Mouse (Mus musculus) left cerebral cortex, postnatal 36 days (tissue): ENCODE measurements around the gene Slc45a2. TPM values are rescaled to one million over a fixed set of nuclear protein-coding genes. Genes with fewer than 3 reads are reported as not detected.
A peak's percentile ranks its signal among the peaks of the same experiment; 100 is the strongest.

ENCODE experiments used
- DNase-seq, 2 experiments: peaks; one replicate each; pipeline ENCODE4 v3.0.0; 2021 to 2022; ENCODE audit warnings: low spot score in 2 of 2, mixed read lengths in 1 of 2
- intact Hi-C: fragments of 180-260 bp; cut with DNase I; formaldehyde crosslinking; loops from one replicate; pipeline ENCODE4 v1.15.1; 2025
- total RNA-seq, 2 experiments: library from RNA; stranded (reverse); gene quantifications; 2 replicates each; pipeline ENCODE4 v1.2.3; 2021

The Slc45a2 gene
- total RNA-seq, 2 experiments from 2014 or later = not detected

GRCm38 (mm10) chr15:10991566-10991965, 9.0 kb upstream of the Slc45a2 start:
- DNase-seq = no peak
- intact Hi-C loops = loop anchor here (2.0 kb wide), 1 partner anchor 71 kb away; no protein-coding TSS in a partner anchor

DNA sequence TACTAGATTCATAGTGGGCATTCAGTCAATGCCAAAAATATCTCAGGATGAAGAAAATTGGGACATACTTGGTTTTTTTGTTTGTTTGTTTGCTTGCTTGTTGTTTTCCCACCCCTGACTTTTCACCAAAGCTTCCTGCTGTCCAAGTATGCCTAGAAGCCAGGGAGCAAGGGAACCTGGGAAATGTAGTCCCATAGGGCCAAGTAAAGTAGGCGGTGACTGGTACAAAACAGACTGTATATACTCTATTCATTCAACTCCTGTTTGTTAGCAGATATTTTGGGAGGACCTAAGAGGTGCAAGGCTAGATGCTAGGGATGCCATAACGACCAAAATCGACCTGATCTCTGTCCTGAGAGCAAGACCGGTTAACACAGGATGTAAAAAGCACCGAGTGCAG, 689 bp upstream of the Slc45a2 start:
- no peak for DNase-seq
- intact Hi-C loops = no loop called here

DNA sequence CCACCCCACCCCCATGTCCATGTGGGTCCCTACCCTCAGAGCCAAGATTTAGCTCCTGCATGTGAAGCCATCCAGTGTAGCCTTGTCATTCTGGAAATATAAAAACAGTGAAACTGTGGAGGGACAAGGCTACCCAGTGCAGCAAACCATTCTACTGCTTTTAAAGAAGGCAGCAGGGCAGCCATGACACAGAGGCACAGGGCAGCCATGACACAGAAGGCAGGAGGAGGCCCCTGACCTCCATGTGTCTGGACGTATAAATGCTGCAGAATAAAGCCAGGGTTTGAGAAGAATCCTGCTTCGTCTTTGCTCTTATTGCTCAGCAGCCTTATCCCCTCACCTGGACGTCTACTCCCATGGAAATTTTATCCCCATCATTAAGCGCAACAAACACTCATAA, 3.3 kb downstream of the Slc45a2 start:
- no peak for DNase-seq
- intact Hi-C loops = no loop called here

- DNase-seq = no peak
Measured at GRCm38 (mm10) chr15:11004646-11005045, 4.1 kb downstream of the Slc45a2 start.

GRCm38 (mm10) chr15:11008756-11009155, 8.2 kb downstream of the Slc45a2 start:
- DNase-seq = no peak
- intact Hi-C loops = no loop called here

More at GRCm38 (mm10) chr15:11004646-11005045, 4.1 kb downstream of the Slc45a2 start:
- intact Hi-C loops = no loop called here

- intact Hi-C loops = no loop called here
- DNase-seq = no peak
Measured at GRCm38 (mm10) chr15:11010976-11011548, 10.5 kb downstream of the Slc45a2 start.

DNA sequence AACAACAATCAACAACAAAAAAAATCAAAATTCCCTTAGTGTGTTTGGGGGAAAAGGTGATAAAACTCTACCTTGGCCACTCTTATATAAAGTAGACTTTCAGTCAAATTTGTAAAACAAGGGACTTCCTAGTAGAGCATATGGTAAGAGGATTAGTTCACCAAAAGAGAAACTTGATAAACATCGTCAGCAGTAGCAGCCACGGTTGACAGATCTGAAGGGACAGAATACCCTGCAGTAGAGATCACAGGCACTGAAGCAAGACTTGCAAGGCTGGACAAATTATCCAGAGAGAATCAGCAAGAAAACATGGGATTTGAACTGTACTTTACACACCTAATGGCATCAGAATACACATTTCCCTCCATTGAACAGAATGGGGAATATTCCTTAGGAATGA, 14.4 kb downstream of the Slc45a2 start:
- intact Hi-C loops = no loop called here
- DNase-seq = no peak

- intact Hi-C loops = no loop called here
- DNase-seq = no peak
Measured at GRCm38 (mm10) chr15:11026801-11027561, 26.5 kb downstream of the Slc45a2 start.

- intact Hi-C loops = loop anchor here (10.0 kb wide), 1 partner anchor 935 kb away; no protein-coding TSS in a partner anchor
- no peak for DNase-seq
Measured at GRCm38 (mm10) chr15:11030188-11030587, 29.7 kb downstream of the Slc45a2 start.

- intact Hi-C loops = loop anchor here (10.0 kb wide), 1 partner anchor 929 kb away; no protein-coding TSS in a partner anchor
- DNase-seq = no peak
Measured at GRCm38 (mm10) chr15:11035947-11036474, 35.5 kb downstream of the Slc45a2 start.

GRCm38 (mm10) chr15:11036535-11037375, 36.2 kb downstream of the Slc45a2 start:
- peak; percentile 21 to 30 for DNase-seq
- intact Hi-C loops = loop anchor here (10.0 kb wide), 1 partner anchor 928 kb away; no protein-coding TSS in a partner anchor

GRCm38 (mm10) chr15:11037376-11037695, 36.8 kb downstream of the Slc45a2 start:
- DNase-seq = no peak
- intact Hi-C loops = loop anchor here (10.0 kb wide), 1 partner anchor 927 kb away; no protein-coding TSS in a partner anchor

DNA sequence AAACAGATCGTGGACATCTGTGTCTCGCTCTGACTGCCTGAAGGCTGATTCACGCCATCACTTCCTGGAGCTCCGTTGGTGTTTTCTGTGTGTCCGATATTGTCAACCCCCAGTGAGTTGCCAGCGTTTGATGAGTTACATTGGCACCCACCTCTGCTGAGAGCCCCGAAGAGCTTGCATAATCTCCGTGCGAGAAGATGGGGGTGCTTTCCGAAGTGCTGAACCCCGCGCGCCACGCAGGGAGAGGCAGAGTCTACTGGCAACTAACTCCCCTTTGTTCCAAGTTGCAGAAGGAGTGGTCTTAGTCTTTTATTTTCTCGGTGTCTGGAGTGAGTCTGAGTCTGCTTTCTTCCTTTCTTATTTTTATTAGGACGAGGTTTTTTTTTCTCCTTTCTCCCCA, 37.2 kb downstream of the Slc45a2 start, which contains the start of gene Rxfp3:
Rxfp3 (minus strand) TSS at position 281 of the 400 bp plus-strand sequence.
- peak; percentile 9 to 13 for DNase-seq

GRCm38 (mm10) chr15:11038476-11038875, 38.0 kb downstream of the Slc45a2 start:
- peak in 1 of 2 experiments; percentile 34 for DNase-seq
- intact Hi-C loops = loop anchor here (1.0 to 10.0 kb wide), 3 partner anchors 282 to 926 kb away; no protein-coding TSS in a partner anchor

More for the DNA sequence above, 37.2 kb downstream of the Slc45a2 start, which contains the start of gene Rxfp3:
- intact Hi-C loops = loop anchor here (1.0 to 10.0 kb wide), 3 partner anchors 283 to 927 kb away; no protein-coding TSS in a partner anchor

DNA sequence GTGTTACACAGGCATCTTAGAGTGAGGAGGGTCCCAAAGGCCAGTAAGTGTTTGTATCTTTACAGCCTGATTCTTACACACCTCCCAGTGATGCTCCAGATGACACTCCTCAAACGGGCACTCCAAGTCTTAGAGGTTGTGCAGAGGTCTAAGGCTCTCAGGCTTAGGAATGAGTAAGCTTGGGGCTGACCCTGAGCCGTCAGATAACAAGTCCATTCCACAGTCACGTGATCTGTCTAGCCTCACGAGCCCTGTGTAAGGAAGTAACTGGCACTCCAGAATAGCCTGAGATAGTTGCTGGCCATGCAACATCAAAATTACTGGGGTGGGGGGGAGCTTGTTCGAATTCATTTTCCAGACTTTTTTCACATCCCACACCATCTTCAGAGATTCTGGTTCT, 39.5 kb downstream of the Slc45a2 start:
- intact Hi-C loops = no loop called here
- no peak for DNase-seq

DNA sequence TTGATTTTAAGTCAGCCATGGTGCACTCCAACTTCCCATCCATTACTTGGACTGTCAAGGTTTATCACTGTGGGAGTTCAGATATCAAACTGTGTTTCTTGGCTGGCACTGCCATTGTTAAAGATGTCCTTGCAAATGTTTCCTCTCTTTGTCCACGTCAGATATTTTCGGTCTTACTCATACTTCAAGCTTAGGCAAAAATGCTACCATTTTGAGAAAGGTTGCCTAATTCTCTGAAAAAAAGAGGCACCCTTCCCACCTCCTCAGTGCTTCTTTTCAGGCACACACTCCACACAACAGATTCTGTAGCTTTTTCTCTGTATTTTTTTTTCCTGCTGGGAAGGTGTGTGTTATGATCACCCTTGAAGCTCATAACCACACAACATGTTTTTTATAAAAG, 40.7 kb downstream of the Slc45a2 start:
- intact Hi-C loops = no loop called here
- DNase-seq = no peak

GRCm38 (mm10) chr15:11042828-11043227, 42.3 kb downstream of the Slc45a2 start:
- intact Hi-C loops = no loop called here
- DNase-seq = no peak

GRCm38 (mm10) chr15:11053678-11054439, 53.3 kb downstream of the Slc45a2 start:
- DNase-seq = no peak
- intact Hi-C loops = no loop called here
